Mouse (Mus musculus) thymus, adult 18-20 months (tissue): ENCODE measurements around the gene Sf3b3.

Experiments used
- DNase-seq, 2 experiments: peaks; one replicate each; pipeline ENCODE4 v3.0.0; 2022; ENCODE audit warnings: mixed read lengths in 2 of 2

The Sf3b3 gene

GRCm38 (mm10) chr8:110764671-110765070 lies 81.9 kb downstream of the Sf3b3 start:
- DNase-seq, result no peak

GRCm38 (mm10) chr8:110761988-110762387 lies 84.6 kb downstream of the Sf3b3 start:
- no peak for DNase-seq

- DNase-seq, result no peak
These were observed 85.4 kb downstream of the Sf3b3 start for GRCm38 (mm10) chr8:110761185-110761584.

- no peak for DNase-seq
These were observed 86.2 kb downstream of the Sf3b3 start for GRCm38 (mm10) chr8:110760280-110760940.
